Mouse (Mus musculus) megakaryocyte, embryonic 14.5 days (primary cell): ENCODE results near the gene Rsph1.

ENCODE experiments used
- FLI1 ChIP-seq: IDR thresholded peaks from 2 replicates; pipeline ENCODE4 v1.6.1; 2012; ENCODE audit warnings: low read length, inconsistent platforms, mixed read lengths
- GATA1 ChIP-seq: IDR thresholded peaks from 3 replicates; pipeline ENCODE4 v1.6.1; 2012; ENCODE audit warnings: mixed read lengths, low read length, inconsistent platforms, borderline replicate concordance

DNA sequence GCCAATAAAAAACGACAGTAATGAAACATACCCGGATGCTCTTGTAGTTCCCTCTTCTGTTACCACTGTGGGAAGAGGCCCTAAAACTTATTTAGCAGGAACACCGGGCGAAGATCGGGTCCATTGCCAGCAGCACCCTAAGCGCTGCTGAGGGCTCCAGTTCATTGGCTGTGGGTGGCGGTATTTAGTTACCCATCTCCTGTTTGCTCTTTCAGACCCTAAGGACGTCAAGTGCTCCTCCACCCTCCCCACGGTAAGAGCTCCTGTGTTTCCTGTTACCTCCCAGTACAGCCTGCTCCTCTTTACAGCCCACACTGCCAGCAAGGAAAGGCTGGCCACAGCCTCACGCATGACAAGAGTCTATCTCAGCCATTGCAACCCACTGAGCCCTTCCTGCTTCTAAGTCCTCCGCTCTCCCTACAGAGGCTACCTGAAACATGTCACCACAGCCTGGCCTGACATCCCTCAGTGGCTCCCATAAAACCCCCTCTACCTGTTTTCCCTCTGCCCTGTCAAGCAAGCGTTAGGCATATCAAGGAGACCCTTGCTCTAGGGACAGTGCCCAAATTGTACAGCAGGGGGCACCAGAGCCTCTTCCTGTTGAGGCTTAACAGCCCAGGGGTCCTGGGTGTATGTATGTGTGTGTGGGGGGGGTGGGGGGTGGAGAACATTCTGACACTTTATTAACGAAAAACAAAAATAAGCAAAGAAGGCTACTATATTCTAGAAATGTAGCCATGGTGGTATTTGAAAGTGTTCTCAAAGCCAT is 48.5 kb upstream of the Rsph1 start:
- TF ChIP-seq GATA1: no peak
- no peak for TF ChIP-seq FLI1
